Mouse (Mus musculus) CH12.LX (cell line): ENCODE results near the gene Abcd3. TPM values are rescaled to one million over a fixed set of nuclear protein-coding genes. Genes with fewer than 3 reads are reported as not detected.
A peak's percentile ranks its signal among the peaks of the same experiment; 100 is the strongest.

ENCODE experiments used
- DNase-seq: peaks from one replicate; pipeline ENCODE4 v3.0.0-alpha.2; 2013; ENCODE audit errors: extremely low read depth
- H3K27ac ChIP-seq: 2 replicates; pipeline ENCODE4 v1.5.1; 2012; ENCODE audit warnings: low read depth, mild to moderate bottlenecking, control low read depth, moderate library complexity; ENCODE audit not compliant: insufficient read depth
- H3K27me3 ChIP-seq: replicated peaks from 2 replicates; pipeline ENCODE3; 2012; ENCODE audit warnings: inconsistent platforms
- H3K36me3 ChIP-seq, 2 experiments: replicated peaks in 1 of 2; 2 replicates each; pipeline versions ENCODE3 to v1.6.1; 2012; ENCODE audit warnings: inconsistent platforms in 1 of 2, low read length in 1 of 2, mild to moderate bottlenecking in 1 of 2, mixed read lengths in 1 of 2, moderate library complexity in 1 of 2; ENCODE audit not compliant: control insufficient read depth in 1 of 2, insufficient read depth in 1 of 2
- H3K4me1 ChIP-seq, 2 experiments: 2 replicates each; pipeline ENCODE4 v1.6.1; 2012; ENCODE audit warnings: inconsistent platforms in 1 of 2, moderate library complexity in 1 of 2; ENCODE audit not compliant: insufficient read depth in 2 of 2, control insufficient read depth in 1 of 2
- H3K4me2 ChIP-seq: 2 replicates; pipeline ENCODE4 v1.6.1; 2012; ENCODE audit warnings: low read depth, mild to moderate bottlenecking, control low read depth; ENCODE audit not compliant: poor library complexity, insufficient read depth, severe bottlenecking
- H3K4me3 ChIP-seq, 3 experiments: fragments of 150-350 bp in 1 of 3; sonication (generic) in 1 of 3; replicated peaks in 1 of 3; 2 replicates each; pipeline versions ENCODE3 to v1.5.1; 2011 to 2012; ENCODE audit warnings: low read depth in 2 of 3, low read length in 2 of 3, mild to moderate bottlenecking in 2 of 3, moderate library complexity in 2 of 3, control low read depth in 1 of 3, improper control_type of control experiment in 1 of 3, inconsistent platforms in 1 of 3, mixed read lengths in 1 of 3; ENCODE audit not compliant: poor library complexity in 1 of 3
- H3K79me2 ChIP-seq: replicated peaks from 2 replicates; pipeline ENCODE4 v1.6.1; 2012; ENCODE audit warnings: mild to moderate bottlenecking, moderate library complexity; ENCODE audit not compliant: control insufficient read depth, poor library complexity, insufficient read depth, severe bottlenecking; ENCODE audit errors: extremely low read depth
- H3K9ac ChIP-seq: 2 replicates; pipeline ENCODE4 v1.6.1; 2012; ENCODE audit warnings: low read depth, mild to moderate bottlenecking, control low read depth, moderate library complexity; ENCODE audit not compliant: insufficient read depth
- H3K9me3 ChIP-seq: replicated peaks from 2 replicates; pipeline ENCODE3; 2012; ENCODE audit warnings: low read length, inconsistent platforms, mixed read lengths
- CTCF ChIP-seq, 2 experiments: IDR thresholded peaks in 1 of 2; conservative IDR thresholded peaks in 1 of 2; 2 replicates each; pipeline ENCODE4 v1.5.1; 2011 to 2012; ENCODE audit warnings: low read depth in 2 of 2, low read length in 2 of 2, improper control_type of control experiment in 1 of 2, inconsistent platforms in 1 of 2, mild to moderate bottlenecking in 1 of 2, moderate library complexity in 1 of 2
- E2F4 ChIP-seq: IDR thresholded peaks from 2 replicates; pipeline ENCODE4 v1.6.1; 2011; ENCODE audit warnings: low read depth, low read length, improper control_type of control experiment; ENCODE audit not compliant: insufficient replicate concordance
- ELF1 ChIP-seq: IDR thresholded peaks from 2 replicates; pipeline ENCODE4 v1.6.1; 2014; ENCODE audit warnings: low read depth, mild to moderate bottlenecking, inconsistent platforms, low read length, improper control_type of control experiment
- ETS1 ChIP-seq: conservative IDR thresholded peaks from 2 replicates; pipeline ENCODE4 v1.6.1; 2012; ENCODE audit warnings: low read depth, mild to moderate bottlenecking, inconsistent platforms, low read length, improper control_type of control experiment, moderate library complexity
- GABPA ChIP-seq: IDR thresholded peaks from 2 replicates; pipeline ENCODE4 v1.6.1; 2012; ENCODE audit warnings: low read depth, low read length, improper control_type of control experiment, inconsistent platforms; ENCODE audit not compliant: insufficient replicate concordance
- HCFC1 ChIP-seq: IDR thresholded peaks from 2 replicates; pipeline ENCODE4 v1.6.1; 2012; ENCODE audit warnings: low read depth, mild to moderate bottlenecking, inconsistent platforms, low read length, improper control_type of control experiment
- IRF4 ChIP-seq: IDR thresholded peaks from 2 replicates; pipeline ENCODE4 v1.6.1; 2014; ENCODE audit warnings: low read depth, mild to moderate bottlenecking, inconsistent platforms, low read length, improper control_type of control experiment
- JUND ChIP-seq: conservative IDR thresholded peaks from 2 replicates; pipeline ENCODE4 v1.6.1; 2011; ENCODE audit warnings: low read depth, low read length, improper control_type of control experiment
- KAT2A ChIP-seq: IDR thresholded peaks from 2 replicates; pipeline ENCODE4 v1.6.1; 2012; ENCODE audit warnings: low read length, improper control_type of control experiment, inconsistent platforms; ENCODE audit not compliant: insufficient replicate concordance
- MAX ChIP-seq: IDR thresholded peaks from 2 replicates; pipeline ENCODE4 v1.6.1; 2011; ENCODE audit warnings: low read length, improper control_type of control experiment
- MAZ ChIP-seq: IDR thresholded peaks from 2 replicates; pipeline ENCODE4 v1.6.1; 2012; ENCODE audit warnings: low read depth, mild to moderate bottlenecking, inconsistent platforms, low read length, improper control_type of control experiment, moderate library complexity
- NRF1 ChIP-seq: IDR thresholded peaks from 2 replicates; pipeline ENCODE4 v1.6.1; 2014; ENCODE audit warnings: low read depth, mild to moderate bottlenecking, inconsistent platforms, low read length, improper control_type of control experiment, moderate library complexity
- PAX5 ChIP-seq: IDR thresholded peaks from 2 replicates; pipeline ENCODE4 v1.6.1; 2012; ENCODE audit warnings: low read length, inconsistent platforms, mixed read lengths
- POLR2A ChIP-seq: IDR thresholded peaks from 2 replicates; pipeline ENCODE4 v1.6.1; 2011; ENCODE audit warnings: low read depth, mild to moderate bottlenecking, improper control_type of control experiment, low read length
- TBP ChIP-seq: conservative IDR thresholded peaks from 2 replicates; pipeline ENCODE4 v1.6.1; 2011; ENCODE audit warnings: low read depth, low read length, improper control_type of control experiment
- TCF12 ChIP-seq: IDR thresholded peaks from 2 replicates; pipeline ENCODE4 v1.6.1; 2014; ENCODE audit warnings: low read depth, mild to moderate bottlenecking, inconsistent platforms, low read length, improper control_type of control experiment
- ZC3H11A ChIP-seq: IDR thresholded peaks from 2 replicates; pipeline ENCODE4 v1.6.1; 2012; ENCODE audit warnings: low read depth, mild to moderate bottlenecking, inconsistent platforms, low read length, improper control_type of control experiment
- ZKSCAN1 ChIP-seq: IDR thresholded peaks from 2 replicates; pipeline ENCODE4 v1.6.1; 2012; ENCODE audit warnings: low read depth, inconsistent platforms, low read length, improper control_type of control experiment, borderline replicate concordance
- ZMIZ1 ChIP-seq: IDR thresholded peaks from 2 replicates; pipeline ENCODE4 v1.6.1; 2012; ENCODE audit warnings: low read depth, mild to moderate bottlenecking, inconsistent platforms, low read length, improper control_type of control experiment
- dilution Hi-C: fragments of 300-500 bp; cut with MboI; formaldehyde crosslinking; loops from 2 replicates; pipeline ENCODE4 v1.14.3; 2020; ENCODE audit warnings: low sequenced_read_pairs; ENCODE audit not compliant: extremely low pct_unique_long_range_greater_than_20kb, extremely low pct_ligation_motif_present
- in situ Hi-C: fragments of 300-500 bp; cut with MboI; formaldehyde crosslinking; loops from 3 replicates; pipeline ENCODE4 v1.14.3; 2019; ENCODE audit warnings: low sequenced_read_pairs, low pct_ligation_motif_present, low pct_unique_long_range_greater_than_20kb, mixed read lengths
- polyA plus RNA-seq: library from polyadenylated mRNA; unstranded; fragments of >175 nt; gene quantifications from 2 replicates; pipeline ENCODE4 v1.2.1, GENCODE M21; 2012; ENCODE audit warnings: low read depth; ENCODE audit not compliant: insufficient read length
- total RNA-seq, 2 experiments: library from RNA; depleted of rRNA; stranded (reverse); fragments of 300-350 nt in 1 of 2; fragments of >200 nt in 1 of 2; gene quantifications; 2 replicates each; pipeline ENCODE4 v1.2.3; 2012 to 2014

The Abcd3 gene
- total and polyA plus RNA-seq, 3 experiments: 53.5 to 65.9 (median 53.8) TPM

- H3K9ac ChIP-seq: no peak overlapping the region
- no peak for DNase-seq
- in situ Hi-C loops: no loop called here
- no peaks in the 10 kb centered on the region for H3K9me3 ChIP-seq
- TF ChIP-seq JUND: no peak
- TF ChIP-seq TBP: no peak
- no peak for TF ChIP-seq ZMIZ1
- TF ChIP-seq ELF1: no peak
- no peak for TF ChIP-seq KAT2A
- no peak for TF ChIP-seq CTCF (conservative IDR thresholded peaks at IDR 0.05 in 1 of 2, IDR thresholded peaks at IDR 0.05 in 1 of 2; ENCODE audit: low read depth in 2 of 2, low read length in 2 of 2)
- no peak for TF ChIP-seq IRF4
- TF ChIP-seq ZKSCAN1: no peak
- TF ChIP-seq GABPA: no peak
- no peak for TF ChIP-seq POLR2A
- TF ChIP-seq PAX5: no peak
- TF ChIP-seq ZC3H11A: no peak
- TF ChIP-seq HCFC1: no peak
- no peak for TF ChIP-seq ETS1
- no peaks in the 10 kb centered on the region for H3K36me3 ChIP-seq
- H3K4me1 ChIP-seq: peaks cover 3% of the 10 kb centered on the region in 2 experiments; a peak in 3 of 4 replicates
- H3K27me3 ChIP-seq: no peaks in the 10 kb centered on the region
- H3K27ac ChIP-seq: no peak overlapping the region
- no peak overlapping the region for H3K4me3 ChIP-seq
- dilution Hi-C loops: no loop called here
- no peak overlapping the region for H3K4me2 ChIP-seq
- no peaks in the 10 kb centered on the region for H3K79me2 ChIP-seq
Observed at GRCm38 (mm10) chr3:121859142-121859541, 44.0 kb upstream of the Abcd3 start.

- no peak overlapping the region for H3K4me3 ChIP-seq
- H3K27me3 ChIP-seq: no peaks in the 10 kb centered on the region
- no peak overlapping the region for H3K27ac ChIP-seq
- dilution Hi-C loops: no loop called here
- no peaks in the 10 kb centered on the region for H3K9me3 ChIP-seq
- no peak overlapping the region for H3K4me2 ChIP-seq
- no peaks in the 10 kb centered on the region for H3K36me3 ChIP-seq
- peaks cover 3 to 14% of the 10 kb centered on the region in 2 experiments for H3K4me1 ChIP-seq
- TF ChIP-seq TCF12: no peak
- TF ChIP-seq NRF1: no peak
- 0 out of 2 replicates have a peak, but pooled peaks have one; percentile 12 for TF ChIP-seq MAX
- no peak for TF ChIP-seq MAZ
- TF ChIP-seq E2F4: no peak
- TF ChIP-seq IRF4: peak; percentile 23; the same call in 1 of the 2 replicates
- no peak for TF ChIP-seq ZC3H11A
- no peak for TF ChIP-seq GABPA
- no peak for TF ChIP-seq CTCF (conservative IDR thresholded peaks at IDR 0.05 in 1 of 2, IDR thresholded peaks at IDR 0.05 in 1 of 2; ENCODE audit: low read depth in 2 of 2, low read length in 2 of 2)
- TF ChIP-seq, all 38 proteins: peak for 2
- H3K79me2 ChIP-seq: no peaks in the 10 kb centered on the region
- no peak overlapping the region for H3K9ac ChIP-seq
- DNase-seq: no peak
- in situ Hi-C loops: no loop called here
Observed at GRCm38 (mm10) chr3:121856131-121856530, 41.0 kb upstream of the Abcd3 start.
